Mouse (Mus musculus) heart, adult 8-10 months (tissue): Measurements from ENCODE around the gene Rgs6. TPM values are rescaled to one million over a fixed set of nuclear protein-coding genes. Genes with fewer than 3 reads are reported as not detected.

Source experiments
- DNase-seq: peaks from one replicate; pipeline ENCODE4 v3.0.0; 2022; ENCODE audit warnings: low spot score
- total RNA-seq, 4 experiments: library from RNA; stranded (reverse); gene quantifications; 2 replicates each; pipeline ENCODE4 v1.2.4; 2022

Rgs6 gene
- 10 to 100 TPM in 2 of 4 experiments, 1 to 10 TPM in 2; 9.1 to 12.9 (median 9.8) TPM for total RNA-seq

DNA sequence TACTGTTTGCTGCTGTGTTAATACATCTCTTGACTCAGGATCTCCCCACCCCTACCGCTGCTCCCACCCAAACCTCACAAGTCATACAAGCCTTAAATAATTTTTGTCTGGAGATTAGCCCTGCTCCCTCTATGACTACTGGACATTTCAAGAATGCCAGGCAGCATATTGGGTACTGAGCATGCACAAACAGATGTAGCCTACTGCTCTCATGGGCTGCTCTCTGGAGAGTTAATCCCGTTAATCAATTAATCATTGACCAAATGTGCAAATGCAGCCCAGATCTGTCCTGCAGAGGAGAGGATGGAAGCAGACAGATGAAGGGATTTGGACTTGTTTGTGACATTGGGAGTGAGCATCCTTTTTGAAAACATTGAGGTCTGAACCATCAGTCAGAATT lies at the start of gene Rgs6:
Gene Rgs6 (plus strand): TSS at position 276 of the 400 bp plus-strand sequence.
- DNase-seq: no peak

- no peak for DNase-seq
Measured at GRCm38 (mm10) chr12:82547127-82547526, 41.0 kb upstream of the Rgs6 start.

DNA sequence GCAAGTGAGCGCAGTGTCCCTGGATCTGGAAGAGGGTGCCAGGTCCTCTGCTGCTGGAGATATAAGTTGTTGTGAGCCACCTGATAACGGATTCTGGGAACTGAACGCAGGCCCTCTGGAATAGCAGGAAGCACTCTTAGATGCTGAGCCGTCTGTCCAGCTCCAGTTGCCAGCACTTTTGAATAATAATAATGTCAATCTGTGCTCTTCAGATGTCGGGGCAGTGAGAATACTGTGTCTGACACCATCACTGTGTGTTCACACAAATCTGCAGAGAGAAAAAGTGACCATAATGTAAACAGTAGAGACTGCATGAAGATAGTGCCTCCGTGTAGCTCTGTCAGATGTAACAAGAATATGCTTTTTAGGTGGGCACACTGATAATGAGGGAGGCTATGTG lies 38.9 kb upstream of the Rgs6 start:
- DNase-seq: no peak

GRCm38 (mm10) chr12:82550076-82550475 lies 38.0 kb upstream of the Rgs6 start:
- DNase-seq: no peak

DNA sequence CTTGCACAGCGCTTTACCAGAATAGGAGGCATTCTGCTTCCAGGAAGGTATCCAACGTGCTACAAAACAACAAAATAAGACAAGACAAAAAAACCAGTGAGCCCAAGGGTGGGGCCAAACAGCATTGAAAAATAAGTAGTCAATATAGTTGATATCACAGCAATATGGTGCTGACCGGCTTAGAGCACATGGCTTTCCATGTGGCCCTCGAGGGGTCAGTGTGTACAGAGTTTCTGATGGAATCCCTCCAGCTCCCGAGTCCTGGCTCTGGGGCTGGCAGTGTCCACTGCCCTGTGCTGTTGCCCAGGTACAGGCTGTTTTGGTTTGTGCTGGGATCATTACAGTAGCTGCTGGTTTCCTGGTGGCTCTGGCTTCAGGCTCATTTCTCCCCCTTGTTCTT lies 35.7 kb upstream of the Rgs6 start:
- no peak for DNase-seq

- DNase-seq: no peak
Measured at GRCm38 (mm10) chr12:82562916-82563315, 25.2 kb upstream of the Rgs6 start.

- no peak for DNase-seq
Measured at GRCm38 (mm10) chr12:82568370-82568769, 19.7 kb upstream of the Rgs6 start.

DNA sequence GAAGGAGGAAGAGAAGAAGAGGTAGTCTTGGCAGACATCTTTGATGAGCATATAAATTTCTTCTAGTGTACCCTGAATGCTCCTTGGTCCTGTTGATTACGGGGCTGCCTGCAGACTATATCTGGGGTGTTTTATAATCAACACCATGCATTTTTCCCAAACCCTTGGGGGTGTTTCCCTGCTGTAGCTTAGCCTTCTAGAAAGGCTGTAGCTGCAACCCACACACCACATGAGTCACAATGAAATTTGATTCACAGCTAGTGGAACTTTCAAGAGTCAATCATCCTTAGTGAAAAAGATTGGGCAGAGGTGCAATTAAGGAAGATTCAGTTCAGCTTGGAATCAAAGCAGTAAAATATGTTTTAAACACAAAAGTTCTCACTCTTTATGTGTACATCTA lies 15.4 kb upstream of the Rgs6 start:
- no peak for DNase-seq

DNA sequence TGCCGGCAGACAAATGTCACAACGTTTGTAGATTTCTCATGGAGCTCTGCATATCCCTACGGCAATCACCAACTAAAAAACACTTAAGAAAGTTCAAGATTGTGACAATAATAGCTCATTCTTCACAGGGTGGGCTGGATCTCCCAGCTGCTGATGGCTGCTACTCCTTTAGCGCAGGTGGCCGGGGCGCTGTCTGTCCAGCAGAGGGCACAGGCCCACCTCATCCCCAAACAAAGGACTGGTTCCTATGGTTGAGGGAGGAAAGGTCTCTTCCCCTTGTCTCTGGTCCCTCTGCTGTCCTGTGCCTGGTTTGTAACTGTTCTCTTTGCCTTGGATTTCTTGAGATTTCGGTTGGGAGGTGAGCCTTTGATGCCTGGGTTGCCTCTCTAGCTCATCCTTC lies 1.5 kb upstream of the Rgs6 start:
- DNase-seq: no peak

DNA sequence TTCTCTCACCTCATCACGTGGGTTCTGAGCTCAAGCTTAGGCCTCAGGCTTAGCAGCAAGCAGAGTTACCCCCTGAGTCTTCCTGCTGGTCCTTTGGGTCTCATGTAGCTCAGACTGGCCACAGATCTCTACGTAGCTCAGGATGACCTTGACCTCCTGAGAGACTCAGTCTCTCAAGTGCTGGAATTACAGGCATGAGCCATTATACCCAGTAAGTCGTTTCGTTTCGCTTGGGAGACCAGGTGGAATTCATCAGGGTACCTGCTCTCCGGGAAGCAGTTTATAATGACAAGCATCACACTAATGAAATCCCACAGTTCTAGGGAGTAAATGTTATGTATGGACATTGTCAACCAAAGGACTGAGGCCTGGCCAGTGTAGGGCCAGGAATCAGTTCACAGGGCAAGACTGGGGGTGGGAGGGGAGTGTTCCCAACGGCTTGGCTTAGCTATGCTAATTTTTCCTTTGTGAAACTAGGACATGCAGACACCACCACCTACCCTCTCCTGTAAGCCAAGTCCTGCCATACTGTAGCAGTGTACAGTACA lies 670 bp upstream of the Rgs6 start:
- DNase-seq: no peak

DNA sequence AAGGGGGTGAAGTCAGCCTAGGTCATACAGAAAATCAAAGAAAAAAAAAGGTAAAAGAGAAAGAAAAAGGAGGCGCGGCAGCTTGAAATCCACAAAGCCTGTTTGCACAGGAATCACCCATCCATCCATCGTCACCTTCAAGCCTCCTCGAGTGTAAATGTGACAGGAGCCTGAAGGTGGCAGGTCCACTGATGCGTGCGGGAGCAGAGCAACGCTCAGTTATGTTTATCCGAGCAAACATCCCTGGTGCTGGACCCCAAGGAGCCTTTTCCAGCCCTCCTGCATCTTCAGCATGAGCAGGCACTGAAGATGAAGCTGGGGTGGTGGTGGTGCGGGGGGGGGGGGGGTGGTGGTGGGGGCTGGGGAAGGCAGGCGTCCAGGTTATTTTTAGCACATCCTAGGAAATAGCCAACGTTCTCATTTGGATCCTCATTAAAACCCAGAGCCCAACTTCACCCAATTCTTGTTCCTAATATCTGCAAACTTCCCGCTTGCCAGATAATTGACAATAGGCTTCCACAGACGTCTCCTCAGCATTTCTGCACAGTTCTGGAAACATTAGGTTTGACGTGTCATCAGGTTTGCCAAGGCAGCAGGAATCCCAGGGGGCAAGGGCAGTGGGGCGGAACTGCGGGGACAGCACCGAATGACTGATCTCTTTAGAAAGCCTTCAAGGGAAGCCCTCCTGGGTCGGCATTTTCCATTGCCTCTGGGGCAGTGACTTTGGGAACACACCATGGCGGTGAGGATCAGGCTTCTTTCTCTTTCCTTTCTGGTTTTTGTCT lies 946 bp downstream of the Rgs6 start:
- no peak for DNase-seq

GRCm38 (mm10) chr12:82599011-82599410 lies 10.9 kb downstream of the Rgs6 start:
- no peak for DNase-seq

- DNase-seq: no peak
Measured at GRCm38 (mm10) chr12:82600406-82600805, 12.3 kb downstream of the Rgs6 start.

DNA sequence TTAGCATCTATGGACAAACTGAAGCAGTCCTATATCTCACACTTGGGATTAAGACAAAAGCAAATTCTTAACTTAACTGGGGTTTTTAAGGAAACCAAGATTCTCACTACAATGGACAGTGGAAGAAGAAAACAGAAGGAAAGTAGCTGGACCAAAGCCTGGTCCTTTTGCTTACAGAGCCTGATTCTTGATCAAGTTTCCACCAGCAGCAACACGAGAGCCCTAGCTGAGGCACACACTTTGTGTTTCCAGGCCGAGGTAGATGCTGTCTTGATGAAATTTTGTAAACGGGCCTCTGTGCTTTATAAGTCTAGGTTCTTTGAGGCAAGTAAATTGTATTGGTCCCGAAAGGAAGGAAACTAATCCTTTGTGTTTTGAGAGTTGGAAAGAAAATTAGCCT lies 14.7 kb downstream of the Rgs6 start:
- no peak for DNase-seq

GRCm38 (mm10) chr12:82603308-82603707 lies 15.2 kb downstream of the Rgs6 start:
- DNase-seq: no peak

GRCm38 (mm10) chr12:82603979-82604378 lies 15.9 kb downstream of the Rgs6 start:
- no peak for DNase-seq

DNA sequence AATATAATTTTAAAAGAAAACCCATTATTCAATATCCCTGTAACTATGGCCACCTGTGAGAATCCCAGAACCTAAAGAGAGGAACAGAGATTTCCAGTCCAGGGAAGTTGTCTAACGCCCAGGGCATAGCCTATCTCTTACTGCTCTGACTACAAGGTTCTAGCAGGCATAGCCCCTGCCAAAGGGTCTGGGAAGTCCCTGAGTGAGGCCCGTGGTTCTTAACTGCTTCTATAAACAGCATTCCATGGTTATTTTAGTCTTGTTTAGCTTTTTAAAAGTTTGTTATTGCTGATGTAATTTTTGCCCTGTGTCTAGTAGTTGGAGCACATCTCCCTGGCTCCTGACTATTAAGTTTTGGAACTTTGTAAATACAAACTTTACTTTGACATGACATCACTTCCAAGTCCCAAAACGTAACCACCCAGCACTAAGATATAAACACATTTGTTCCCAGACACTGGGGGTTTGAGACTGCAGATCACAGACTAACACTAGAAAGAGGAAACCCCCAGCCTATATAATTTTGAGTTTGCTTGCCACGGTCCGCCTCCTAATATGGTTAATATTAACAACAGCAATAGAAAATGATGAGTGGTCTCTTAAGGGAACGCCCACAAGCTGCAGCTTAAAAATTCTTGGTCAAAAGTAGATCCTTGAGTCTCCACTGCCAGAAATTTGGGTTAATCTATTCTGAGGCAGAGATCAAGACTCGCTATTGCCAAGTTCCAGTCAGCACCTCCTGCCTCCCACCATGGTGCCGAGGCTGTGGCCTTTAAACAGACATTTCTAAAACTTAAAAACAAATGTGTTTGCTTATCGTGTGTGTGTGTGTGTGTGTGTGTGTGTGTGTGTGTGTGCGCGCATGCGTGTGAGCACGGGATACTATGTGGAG lies 24.9 kb downstream of the Rgs6 start:
- DNase-seq: no peak

- DNase-seq: no peak
Measured at GRCm38 (mm10) chr12:82616486-82616812, 28.4 kb downstream of the Rgs6 start.

DNA sequence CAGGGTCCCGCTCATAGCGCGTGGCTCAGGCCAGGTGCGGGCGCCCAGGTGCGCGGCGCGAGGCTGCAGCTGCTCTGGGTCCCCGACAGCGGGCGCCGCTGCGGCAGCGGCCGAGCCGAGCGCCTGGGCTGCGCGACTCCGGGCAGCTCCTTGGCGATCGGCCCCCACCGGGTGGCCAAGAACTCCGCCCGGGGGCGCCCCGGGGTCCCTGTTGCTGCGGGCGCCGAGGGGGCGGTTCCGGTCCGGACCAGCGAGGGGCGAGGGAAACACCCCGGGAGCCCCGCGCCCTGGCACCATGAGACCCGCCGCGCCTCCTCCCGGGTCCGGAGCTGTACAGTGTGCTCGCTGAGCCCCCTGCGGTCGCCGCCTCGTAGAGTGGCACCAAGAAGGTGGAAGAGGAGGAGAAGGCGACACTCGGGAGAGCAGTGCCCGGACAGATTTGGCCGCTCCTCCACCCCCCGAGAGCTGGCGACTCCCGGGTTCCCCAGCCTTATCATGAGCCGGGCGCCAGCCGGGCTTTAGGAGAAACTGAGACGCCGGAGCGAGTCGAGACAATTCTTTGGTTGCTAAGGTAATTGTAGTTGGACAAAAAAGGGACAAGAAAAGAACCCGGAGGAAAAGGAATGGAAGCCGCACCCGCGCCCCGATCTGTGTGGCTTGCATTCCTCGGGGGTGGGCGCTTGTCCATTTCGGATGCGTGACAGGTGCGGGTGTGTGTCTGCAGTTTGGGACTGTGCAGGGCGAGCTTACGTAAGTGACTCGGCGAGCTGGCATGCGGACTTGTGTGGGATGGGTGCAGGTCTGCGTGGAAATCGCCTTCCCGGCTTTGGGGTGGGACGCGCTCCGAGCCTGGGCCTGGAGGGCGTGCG lies 29.0 kb downstream of the Rgs6 start:
- no peak for DNase-seq

- DNase-seq: no peak
Measured at GRCm38 (mm10) chr12:82617682-82618370, 29.7 kb downstream of the Rgs6 start.

DNA sequence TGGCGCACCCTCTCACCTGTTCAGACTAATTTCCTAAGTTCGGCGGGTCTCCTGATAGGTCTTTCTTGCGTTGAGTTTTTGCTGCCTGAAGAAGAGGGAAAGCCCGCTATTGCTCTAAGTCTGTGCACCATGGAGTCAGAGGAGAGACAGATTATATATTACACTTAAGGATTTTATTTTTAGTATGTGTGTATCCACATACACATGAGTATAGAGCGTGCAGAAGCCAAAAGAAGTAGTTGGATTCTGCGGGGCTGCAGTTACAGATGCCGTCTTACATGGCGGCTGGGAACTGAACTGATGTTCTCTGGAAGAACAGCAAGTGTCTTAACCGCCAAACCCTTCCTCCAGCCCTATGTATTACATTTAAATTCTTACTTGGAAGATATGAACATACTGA lies 52.3 kb downstream of the Rgs6 start:
- DNase-seq: no peak
